Mouse (Mus musculus) adipocyte (in vitro differentiated cells): Measurements from ENCODE around the gene 4931428F04Rik.
A peak's percentile ranks its signal among the peaks of the same experiment; 100 is the strongest.

ENCODE experiments used
- DNase-seq: peaks from one replicate; pipeline ENCODE4 v3.0.0-alpha.2; 2016; ENCODE audit warnings: low spot score

Gene 4931428F04Rik

GRCm38 (mm10) chr8:105289805-105290460 lies at the start of gene 4931428F04Rik:
4931428F04Rik (minus strand) TSS chr8:105289864.
- no peak for DNase-seq

- no peak for DNase-seq
These were observed 49.3 kb upstream of the 4931428F04Rik start for GRCm38 (mm10) chr8:105338992-105339391.

DNA sequence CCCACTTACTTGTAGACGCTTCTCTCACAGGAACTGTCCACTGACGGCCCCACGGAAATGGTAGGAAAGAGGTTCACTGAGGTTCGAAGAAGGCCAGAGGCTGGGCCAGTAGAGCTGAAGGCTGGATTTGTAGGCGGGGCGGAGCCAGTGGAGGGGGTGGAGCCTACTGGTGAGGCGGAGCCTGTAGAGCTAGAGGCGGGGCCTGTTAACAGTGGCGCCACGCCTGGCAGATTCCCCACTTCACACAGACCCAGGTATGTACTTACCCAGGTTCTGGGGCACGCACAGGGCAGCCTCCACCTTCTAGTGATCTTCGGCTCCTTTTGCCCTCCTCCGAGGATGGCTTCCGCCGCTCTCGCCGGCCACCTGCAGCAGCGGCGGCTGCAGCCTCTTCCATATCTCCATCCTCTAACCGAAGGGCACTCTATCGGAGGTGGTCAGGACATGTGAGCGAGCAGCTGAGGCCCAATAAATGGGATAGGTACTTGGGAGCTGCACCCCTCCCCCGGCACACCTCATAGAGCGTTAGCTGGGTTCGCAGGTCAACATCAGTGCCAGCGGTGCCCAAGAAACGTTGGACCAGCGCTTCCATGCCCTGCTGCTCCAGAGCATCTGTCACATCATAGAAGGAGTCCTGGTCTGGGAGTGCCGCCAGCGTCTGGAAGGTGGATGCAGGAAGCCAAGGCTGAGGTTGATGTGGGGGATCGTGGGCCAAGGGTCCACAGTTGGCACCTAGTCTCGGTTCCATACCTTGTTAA lies 46.9 kb upstream of the 4931428F04Rik start:
- DNase-seq: no peak

- no peak for DNase-seq
These were observed 42.9 kb upstream of the 4931428F04Rik start for GRCm38 (mm10) chr8:105332523-105332922.

GRCm38 (mm10) chr8:105331931-105332330 lies 42.3 kb upstream of the 4931428F04Rik start:
- DNase-seq: no peak

GRCm38 (mm10) chr8:105331469-105331868 lies 41.8 kb upstream of the 4931428F04Rik start:
- no peak for DNase-seq

DNA sequence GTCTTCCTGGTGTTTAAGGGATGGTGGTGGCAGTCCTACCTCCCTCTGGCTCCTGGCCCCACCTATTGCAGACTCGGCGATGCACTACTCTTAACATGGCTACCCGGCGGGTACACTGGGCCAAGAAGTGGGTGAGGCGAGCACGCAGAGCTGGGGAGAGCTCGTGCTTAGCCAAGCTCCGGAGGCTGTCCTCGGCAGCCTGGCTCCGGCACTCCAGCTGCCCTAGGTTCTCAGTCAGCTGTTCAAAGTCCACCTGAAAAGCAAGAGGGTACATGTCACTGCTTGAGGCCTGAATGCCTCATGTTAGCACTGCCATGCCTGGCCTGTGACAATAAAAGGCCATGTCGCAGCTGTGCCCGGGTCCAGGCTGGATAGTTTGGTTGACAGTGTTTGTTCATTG lies 40.7 kb upstream of the 4931428F04Rik start:
- no peak for DNase-seq

GRCm38 (mm10) chr8:105326968-105327367 lies 37.3 kb upstream of the 4931428F04Rik start:
- no peak for DNase-seq

- peak; percentile 99 for DNase-seq
These were observed 36.5 kb upstream of the 4931428F04Rik start, which contains the start of the genes Lrrc29 and Tmem208 for GRCm38 (mm10) chr8:105326141-105326672. Lrrc29 (minus strand) TSS chr8:105326278. Tmem208 (plus strand) TSS chr8:105326354.

GRCm38 (mm10) chr8:105325641-105326093 lies 36.0 kb upstream of the 4931428F04Rik start:
- DNase-seq: no peak

GRCm38 (mm10) chr8:105323183-105323582 lies 33.5 kb upstream of the 4931428F04Rik start:
- DNase-seq: no peak

DNA sequence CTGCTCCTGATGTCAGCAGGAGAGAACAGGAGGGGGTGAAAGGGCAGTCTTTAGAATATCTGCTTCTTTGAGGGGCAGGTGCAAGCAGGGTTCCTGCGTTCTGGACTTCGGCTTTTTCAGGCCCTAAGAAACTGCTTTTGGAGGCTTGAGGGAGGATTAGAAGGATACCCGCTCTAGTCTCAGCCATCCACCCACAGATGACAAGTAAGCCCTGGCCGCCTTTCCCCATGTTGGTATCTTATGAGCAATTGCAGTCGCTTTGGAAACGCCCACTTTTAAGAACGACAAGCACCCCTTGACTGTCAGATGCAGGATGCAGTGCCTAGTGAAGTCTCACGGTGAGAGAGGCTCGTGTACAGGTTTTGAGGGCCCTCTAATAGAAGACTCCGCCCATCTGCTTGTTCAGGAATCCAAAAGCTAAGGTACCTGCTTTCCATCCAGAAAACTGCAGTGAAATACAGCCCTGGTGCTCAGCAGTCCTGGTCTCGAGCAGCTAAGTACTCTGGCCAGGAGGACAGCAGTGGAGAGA lies 29.1 kb upstream of the 4931428F04Rik start:
- DNase-seq: no peak

GRCm38 (mm10) chr8:105317941-105318340 lies 28.3 kb upstream of the 4931428F04Rik start:
- DNase-seq: no peak

DNA sequence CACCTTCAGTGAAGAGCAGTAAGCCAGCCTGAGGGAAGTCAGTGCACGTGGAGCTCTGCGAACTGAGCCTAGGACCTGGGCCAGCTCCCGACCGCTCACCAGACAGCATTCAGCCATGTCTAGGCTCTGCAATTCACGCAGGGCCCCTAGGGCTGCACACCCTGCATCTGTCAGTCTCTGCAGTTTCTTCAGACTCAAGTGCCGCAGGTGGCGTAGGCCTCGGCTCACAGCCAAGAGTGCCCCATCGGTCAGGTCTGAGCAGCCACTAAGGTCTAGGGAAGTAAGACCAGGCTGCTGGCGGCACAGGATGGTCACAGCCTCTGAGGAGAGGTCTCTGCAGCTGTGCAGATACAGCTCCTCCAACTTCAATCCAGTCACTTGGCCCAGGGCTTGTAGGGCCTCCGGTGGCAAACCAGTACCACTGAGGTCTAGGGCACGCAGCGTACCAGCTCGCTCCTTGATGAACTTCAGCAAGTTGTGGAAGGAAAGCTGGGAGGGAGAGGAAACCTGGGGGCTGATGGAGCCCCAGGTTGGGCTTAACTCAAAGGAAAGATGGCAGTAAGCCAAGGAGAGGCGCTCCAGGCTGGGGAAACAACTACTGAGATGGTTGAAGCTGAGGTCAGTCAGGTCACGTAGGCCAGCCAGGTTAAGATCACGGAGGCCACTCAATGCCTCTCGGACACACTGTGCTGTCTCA lies 25.6 kb upstream of the 4931428F04Rik start:
- no peak for DNase-seq

- DNase-seq: no peak
These were observed 24.1 kb upstream of the 4931428F04Rik start for GRCm38 (mm10) chr8:105313622-105314402.

DNA sequence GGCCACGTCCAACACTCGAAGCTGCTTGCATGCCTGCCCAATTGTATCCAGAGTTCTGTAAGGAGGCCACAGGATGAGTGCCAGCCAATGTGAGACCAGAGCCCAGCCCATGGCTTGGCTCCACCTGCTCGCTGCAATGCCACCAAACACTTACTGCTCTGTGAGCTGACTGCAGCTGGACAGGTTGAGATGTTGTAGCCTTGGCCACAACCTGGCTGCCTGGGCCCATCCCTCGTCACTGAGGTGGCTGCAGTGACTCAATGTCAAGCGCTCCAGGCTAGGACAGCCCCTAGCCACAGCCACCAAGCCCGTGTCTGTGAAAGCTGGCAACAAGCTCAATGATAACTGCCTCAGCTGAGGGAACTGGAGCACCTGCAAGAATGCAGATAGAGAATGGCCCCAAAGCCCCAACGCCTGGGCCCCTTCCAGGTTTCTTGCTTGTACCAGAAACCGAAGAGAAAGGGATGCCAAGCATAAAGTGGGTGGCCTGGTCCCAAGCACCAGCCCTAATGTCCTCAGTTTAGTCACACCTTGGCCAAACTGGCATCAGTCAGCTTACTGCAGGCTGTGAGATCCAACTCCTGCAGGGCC lies 23.3 kb upstream of the 4931428F04Rik start:
- DNase-seq: no peak

DNA sequence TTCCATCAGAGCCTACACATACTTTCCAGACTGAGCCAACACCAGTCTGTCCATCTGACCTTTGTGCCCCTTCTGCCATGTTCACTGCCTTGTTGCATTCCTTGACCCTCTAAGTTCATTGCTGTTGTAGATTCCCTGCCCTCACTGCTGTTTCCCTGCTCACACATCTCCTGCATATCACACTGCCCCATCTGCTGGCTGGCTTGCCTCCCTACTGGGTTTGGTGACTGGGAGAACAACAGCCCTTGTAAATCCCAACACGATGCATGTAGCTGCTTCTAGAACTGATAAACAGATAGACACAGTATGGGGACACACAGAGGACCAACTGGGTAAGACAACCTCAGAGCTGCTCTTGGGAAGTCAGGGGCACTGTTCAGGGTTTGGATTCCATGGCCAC lies 22.1 kb upstream of the 4931428F04Rik start:
- DNase-seq: no peak

- no peak for DNase-seq
These were observed 20.5 kb upstream of the 4931428F04Rik start for GRCm38 (mm10) chr8:105310118-105310517.

GRCm38 (mm10) chr8:105309142-105309847 lies 19.6 kb upstream of the 4931428F04Rik start:
- DNase-seq: no peak

DNA sequence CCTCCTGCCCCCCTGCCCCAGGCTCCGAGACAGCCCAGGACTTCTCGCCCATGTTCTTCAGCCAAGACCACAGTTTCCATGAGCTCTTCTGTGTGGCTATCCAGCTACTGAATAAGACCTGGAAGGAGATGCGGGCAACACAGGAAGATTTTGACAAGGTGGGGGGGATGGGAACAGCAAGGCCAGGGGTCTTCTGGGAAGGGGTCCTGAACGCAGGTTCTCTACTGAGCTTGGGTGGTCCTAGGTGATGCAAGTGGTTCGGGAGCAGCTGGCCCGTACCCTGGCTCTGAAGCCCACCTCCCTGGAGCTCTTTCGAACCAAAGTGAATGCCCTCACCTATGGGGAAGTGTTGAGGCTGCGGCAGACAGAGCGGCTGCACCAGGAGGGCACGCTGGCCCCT lies 18.8 kb upstream of the 4931428F04Rik start:
- no peak for DNase-seq
